Mouse (Mus musculus) layer of hippocampus, adult 2 months (tissue): ENCODE measurements around the gene Ablim2. TPM values are rescaled to one million over a fixed set of nuclear protein-coding genes. Genes with fewer than 3 reads are reported as not detected.

Experiments
- DNase-seq, 2 experiments: peaks; one replicate each; pipeline ENCODE4 v3.0.0; 2022; ENCODE audit warnings: low spot score in 2 of 2
- H3K27ac ChIP-seq: fragments of 200-600 bp; 2 replicates; pipeline ENCODE4 v1.8.1; 2022
- H3K4me3 ChIP-seq: fragments of 200-600 bp; 2 replicates; pipeline ENCODE4 v1.8.1; 2022; ENCODE audit warnings: mild to moderate bottlenecking
- CTCF ChIP-seq: fragments of 200-600 bp; conservative IDR thresholded peaks from 2 replicates; pipeline ENCODE4 v1.8.1; 2022; ENCODE audit warnings: antibody characterized with exemption, mild to moderate bottlenecking, moderate library complexity
- total RNA-seq, 2 experiments: library from RNA; stranded (reverse); gene quantifications; 2 replicates each; pipeline ENCODE4 v1.2.3; 2021

Ablim2 gene
- total RNA-seq, 2 experiments from 2014 or later = 133 to 163 TPM

GRCm38 (mm10) chr5:35901226-35901809, 143.6 kb downstream of the Ablim2 start:
- Histone ChIP-seq H3K4me3 (no peak overlapping the region), H3K27ac (no peak overlapping the region)
- DNase-seq = no peak
- TF ChIP-seq CTCF = no peak

GRCm38 (mm10) chr5:35903456-35903855, 145.8 kb downstream of the Ablim2 start:
- no peak overlapping the region for H3K27ac ChIP-seq
- no peak for DNase-seq
- no peak for TF ChIP-seq CTCF
- no peak overlapping the region for H3K4me3 ChIP-seq

- H3K4me3 ChIP-seq = no peak overlapping the region
- DNase-seq = no peak
- no peak for TF ChIP-seq CTCF
- H3K27ac ChIP-seq = no peak overlapping the region
These were observed 147.6 kb downstream of the Ablim2 start for GRCm38 (mm10) chr5:35905283-35905682.

- DNase-seq = no peak
- TF ChIP-seq CTCF = no peak
- H3K4me3 ChIP-seq = no peak overlapping the region
- peak overlapping the region; percentile 80; the same call in 1 of the 2 replicates for H3K27ac ChIP-seq
These were observed 149.4 kb downstream of the Ablim2 start for GRCm38 (mm10) chr5:35907090-35907489.

- Histone ChIP-seq H3K4me3 (no peak overlapping the region), H3K27ac (peak overlapping the region; percentile 80)
- TF ChIP-seq CTCF = no peak
- DNase-seq = peak; percentile 62 to 68
These were observed 150.2 kb downstream of the Ablim2 start for GRCm38 (mm10) chr5:35907633-35908426.

GRCm38 (mm10) chr5:35908626-35909443, 151.2 kb downstream of the Ablim2 start:
- no peak for DNase-seq
- H3K4me3 ChIP-seq = no peak overlapping the region; the same call in 1 of the 2 replicates
- H3K27ac ChIP-seq = peak overlapping the region; percentile 80
- TF ChIP-seq CTCF = no peak

GRCm38 (mm10) chr5:35915629-35916300, 158.1 kb downstream of the Ablim2 start:
- no peak for DNase-seq
- H3K27ac ChIP-seq = peak overlapping the region; percentile 72
- TF ChIP-seq CTCF = no peak
- H3K4me3 ChIP-seq = no peak overlapping the region

- H3K4me3 ChIP-seq = no peak overlapping the region
- TF ChIP-seq CTCF = no peak
These were observed 159.0 kb downstream of the Ablim2 start for GRCm38 (mm10) chr5:35916666-35917065.

GRCm38 (mm10) chr5:35918387-35918786, 160.7 kb downstream of the Ablim2 start:
- TF ChIP-seq CTCF = no peak
- peak in 1 of 2 experiments; percentile 59 for DNase-seq
- no peak overlapping the region for H3K4me3 ChIP-seq
- peak overlapping the region; percentile 54 for H3K27ac ChIP-seq

More at GRCm38 (mm10) chr5:35916666-35917065, 159.0 kb downstream of the Ablim2 start:
- no peak overlapping the region for H3K27ac ChIP-seq
- no peak for DNase-seq

GRCm38 (mm10) chr5:35920076-35920475, 162.4 kb downstream of the Ablim2 start:
- no peak for TF ChIP-seq CTCF
- Histone ChIP-seq H3K27ac (no peak overlapping the region), H3K4me3 (no peak overlapping the region)
- no peak for DNase-seq

- Histone ChIP-seq H3K4me3 (no peak overlapping the region), H3K27ac (no peak overlapping the region)
- no peak for DNase-seq
- TF ChIP-seq CTCF = no peak
These were observed 162.9 kb downstream of the Ablim2 start for GRCm38 (mm10) chr5:35920557-35920956.

- no peak for DNase-seq
- no peak overlapping the region for H3K4me3 ChIP-seq
- H3K27ac ChIP-seq = peak overlapping the region; percentile 24
- no peak for TF ChIP-seq CTCF
These were observed 163.5 kb downstream of the Ablim2 start for GRCm38 (mm10) chr5:35921141-35921540.
